9 mouse cellular contexts compared by ENCODE assay signal in the genomic region with DNA sequence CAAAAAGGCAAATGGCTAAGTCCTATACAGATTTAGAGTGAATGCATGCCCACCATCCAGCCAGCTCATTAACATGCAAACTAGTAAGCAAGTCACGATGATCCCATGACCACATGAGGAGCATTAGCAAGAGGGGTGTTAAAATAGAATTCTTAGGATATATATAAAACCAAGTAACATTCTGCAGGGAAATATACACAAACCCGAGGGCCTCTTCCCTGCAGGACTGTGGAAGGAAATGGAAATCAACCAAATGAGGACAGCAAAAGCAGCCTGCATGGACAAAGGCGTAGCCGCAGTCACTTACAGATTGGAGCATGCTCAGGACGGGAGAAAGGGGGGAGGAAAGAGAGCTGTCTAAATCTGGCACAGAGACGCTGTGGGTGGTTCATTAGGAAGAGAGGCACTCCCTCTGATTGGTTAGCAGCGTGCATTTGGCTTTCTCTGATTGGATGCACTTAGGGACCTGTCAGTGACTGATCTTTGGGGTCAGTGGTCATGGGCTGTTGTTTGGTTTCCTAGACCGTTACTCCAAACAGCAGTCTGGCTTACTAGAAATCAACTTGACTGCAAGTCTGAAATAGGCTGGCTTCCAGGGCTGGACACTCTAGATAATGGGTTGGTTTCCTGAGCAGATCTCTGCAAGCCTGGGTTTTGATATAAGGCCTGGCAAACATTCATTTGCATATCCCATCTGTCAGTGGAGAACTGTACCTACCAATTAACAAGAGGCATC.
DNase-seq lines count a peak whose midpoint lies in the region; ATAC-seq and TF ChIP-seq lines count a peak whose summit lies in the region.
"Had no signal": no experiment of that assay in that cellular context is flagged by ENCODE, and none has a peak within 500 bp of the region (broad histone marks: within the 10 kb centered on the region; RNA-seq: fewer than 3 reads in every experiment).

No protein-coding gene starts in this region.

- H3K27ac ChIP-seq in embryonic facial prominence, embryonic 10.5 days (replicated peaks) = 0 out of 2 replicates have a peak overlapping the region, but pooled peaks have one; percentile 24
- H3K27ac ChIP-seq in heart, embryonic 14.5 days (replicated peaks in 1 of 2; ENCODE audit: control insufficient read depth in 1 of 2, insufficient read depth in 1 of 2, low read depth in 2 of 2, low read length in 2 of 2) = peak overlapping the region; percentile 2 to 61; a peak in 3 of 4 replicates
- H3K27ac ChIP-seq in kidney, embryonic 15.5 days = peak overlapping the region; percentile 58
- peak overlapping the region; percentile 42; the same call in 1 of the 2 replicates for H3K27ac ChIP-seq in lung, embryonic 14.5 days (ENCODE audit: low read depth)
- H3K27ac ChIP-seq: limb, embryonic 12.5 days had no signal

- no peaks in the 10 kb centered on the region for H3K27me3 ChIP-seq in embryonic facial prominence, embryonic 10.5 days (replicated peaks; ENCODE audit: low read depth, poor library complexity, severe bottlenecking)
- H3K27me3 ChIP-seq in heart, embryonic 14.5 days (ENCODE audit: control insufficient read depth, insufficient read depth, low read length) = no peaks in the 10 kb centered on the region
- H3K27me3 ChIP-seq in kidney, embryonic 15.5 days = no peaks in the 10 kb centered on the region
- H3K27me3 ChIP-seq in lung, embryonic 14.5 days (ENCODE audit: insufficient read depth, low read length) = no peaks in the 10 kb centered on the region
- H3K27me3 ChIP-seq: limb, embryonic 12.5 days had no signal

- TF ChIP-seq CTCF in lung, embryonic 14.5 days (IDR thresholded peaks at IDR 0.05; ENCODE audit: low read depth) = no peak

- peaks cover 8% of the 10 kb centered on the region; the same call in 1 of the 2 replicates for H3K4me1 ChIP-seq in embryonic facial prominence, embryonic 10.5 days
- peaks cover 2 to 10% of the 10 kb centered on the region in 2 experiments; a peak in 2 of 4 replicates for H3K4me1 ChIP-seq in heart, embryonic 14.5 days (ENCODE audit: control insufficient read depth in 2 of 2, insufficient read depth in 2 of 2, low read length in 2 of 2)
- H3K4me1 ChIP-seq in kidney, embryonic 15.5 days = peaks cover 13% of the 10 kb centered on the region; the same call in 1 of the 2 replicates
- no peaks in the 10 kb centered on the region for H3K4me1 ChIP-seq in lung, embryonic 14.5 days (ENCODE audit: insufficient read depth)
- H3K4me1 ChIP-seq: limb, embryonic 12.5 days had no signal

- ATAC-seq in cerebellum, adult (ENCODE audit: insufficient number of reproducible peaks, low FRiP score, low TSS enrichment) = no peak
- ATAC-seq in heart, embryonic 14.5 days (ENCODE audit: insufficient number of reproducible peaks, insufficient read depth, low FRiP score, low read depth) = peak; percentile 88
- ATAC-seq in kidney, embryonic 15.5 days (replicated peaks; ENCODE audit: low FRiP score) = peak; percentile 94
- ATAC-seq in lung, embryonic 14.5 days (ENCODE audit: insufficient read depth) = peak; percentile 98

- H3K36me3 ChIP-seq in embryonic facial prominence, embryonic 10.5 days (replicated peaks) = no peaks in the 10 kb centered on the region
- no peaks in the 10 kb centered on the region for H3K36me3 ChIP-seq in heart, embryonic 14.5 days (ENCODE audit: control insufficient read depth, insufficient read depth, low read length)
- no peaks in the 10 kb centered on the region for H3K36me3 ChIP-seq in kidney, embryonic 15.5 days
- H3K36me3 ChIP-seq in lung, embryonic 14.5 days (ENCODE audit: insufficient read depth) = no peaks in the 10 kb centered on the region
- H3K36me3 ChIP-seq: limb, embryonic 12.5 days had no signal

- 51% methylated on average over 8 of the region's 8 CpGs for WGBS in embryonic facial prominence, embryonic 10.5 days
- WGBS in heart, embryonic 14.5 days = 18% methylated on average over 8 of the region's 8 CpGs
- WGBS in kidney, embryonic 15.5 days = 30% methylated on average over 8 of the region's 8 CpGs
- WGBS in lung, embryonic 14.5 days = 18% methylated on average over 8 of the region's 8 CpGs

- peak overlapping the region; percentile 45 for H3K4me2 ChIP-seq in heart, embryonic 14.5 days (ENCODE audit: low read length)
- H3K4me2 ChIP-seq in kidney, embryonic 15.5 days = no peak overlapping the region
- H3K4me2 ChIP-seq in lung, embryonic 14.5 days = 0 out of 2 replicates have a peak overlapping the region, but pooled peaks have one; percentile 2
- H3K4me2 ChIP-seq: limb, embryonic 12.5 days had no signal

- DNase-seq in cerebellum, postnatal 14 days = peak; percentile 38 to 46
- peak; percentile 43 for DNase-seq in embryonic facial prominence, embryonic 10.5 days (ENCODE audit: low spot score)
- DNase-seq in lung, embryonic 14.5 days = peak; percentile 92
- peak; percentile 4 for DNase-seq in ovary, postnatal 14 days (ENCODE audit: low spot score)
- no peak for DNase-seq in thymus, postnatal 25 days

- H3K4me3 ChIP-seq in embryonic facial prominence, embryonic 10.5 days = no peak overlapping the region
- no peak overlapping the region for H3K4me3 ChIP-seq in heart, embryonic 14.5 days (ENCODE audit: control insufficient read depth in 1 of 2, insufficient read depth in 1 of 2, low read depth in 1 of 2, low read length in 2 of 2)
- no peak overlapping the region for H3K4me3 ChIP-seq in kidney, embryonic 15.5 days (replicated peaks)
- no peak overlapping the region for H3K4me3 ChIP-seq in lung, embryonic 14.5 days (ENCODE audit: low read depth, low read length)
- H3K4me3 ChIP-seq: limb, embryonic 12.5 days had no signal

- no peaks in the 10 kb centered on the region for H3K9me3 ChIP-seq in embryonic facial prominence, embryonic 10.5 days
- no peaks in the 10 kb centered on the region for H3K9me3 ChIP-seq in heart, embryonic 14.5 days (ENCODE audit: control insufficient read depth, low read length)
- H3K9me3 ChIP-seq in kidney, embryonic 15.5 days (replicated peaks) = no peaks in the 10 kb centered on the region
- no peaks in the 10 kb centered on the region for H3K9me3 ChIP-seq in lung, embryonic 14.5 days (ENCODE audit: low read depth, low read length)
- H3K9me3 ChIP-seq: limb, embryonic 12.5 days had no signal

- H3K9ac ChIP-seq in heart, embryonic 14.5 days (ENCODE audit: low read length) = no peak overlapping the region
- H3K9ac ChIP-seq in kidney, embryonic 15.5 days = no peak overlapping the region
- H3K9ac ChIP-seq in lung, embryonic 14.5 days = no peak overlapping the region
- H3K9ac ChIP-seq: limb, embryonic 12.5 days had no signal
